Mouse (Mus musculus) C2C12 (cell line): ENCODE results near the gene Tmco4.

ENCODE experiments used
- CEBPB ChIP-seq: IDR thresholded peaks from one replicate; pipeline ENCODE4 v1.6.1; 2011; ENCODE audit warnings: low read depth, mild to moderate bottlenecking, control low read depth, moderate library complexity
- CTCF ChIP-seq: IDR thresholded peaks from one replicate; pipeline ENCODE4 v1.5.1; 2011; ENCODE audit not compliant: control insufficient read depth, insufficient read depth, insufficient read length
- MAX ChIP-seq: IDR thresholded peaks from one replicate; pipeline ENCODE4 v1.6.1; 2011; ENCODE audit warnings: mild to moderate bottlenecking, control low read depth
- MYOG ChIP-seq: IDR thresholded peaks from one replicate; pipeline ENCODE4 v1.6.1; 2011; ENCODE audit not compliant: control insufficient read depth, insufficient read length; ENCODE audit errors: extremely low read depth

DNA sequence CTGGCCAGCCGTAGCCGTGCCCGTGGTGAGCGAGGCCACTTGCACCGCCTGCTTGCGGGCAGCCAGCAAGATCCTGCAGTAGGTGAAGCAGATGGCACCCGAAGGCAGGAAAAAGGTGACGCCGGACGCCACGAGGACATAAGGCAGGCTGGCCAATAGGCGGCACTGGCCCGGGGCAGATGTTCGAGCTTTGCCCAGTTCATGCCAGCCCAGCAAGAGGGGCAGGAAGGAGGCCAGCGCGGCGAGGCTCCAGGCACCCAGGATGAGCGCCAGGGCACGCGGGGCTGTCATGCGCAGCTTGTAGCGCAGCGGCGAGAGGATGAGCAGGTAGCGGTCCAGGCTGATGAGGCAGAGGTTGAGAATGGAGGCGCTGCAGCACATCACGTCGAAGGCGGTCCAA, 101.4 kb downstream of the Tmco4 start:
- TF ChIP-seq CTCF = no peak
- TF ChIP-seq MAX = no peak
- TF ChIP-seq CEBPB = no peak
- no peak for TF ChIP-seq MYOG
